Mouse (Mus musculus): ENCODE measurements around the gene Map3k20. TPM values are rescaled to one million over a fixed set of nuclear protein-coding genes. Genes with fewer than 3 reads are reported as not detected.
A peak's percentile ranks its signal among the peaks of the same experiment; 100 is the strongest.

The Map3k20 gene
- total and polyA plus RNA-seq, 2 experiments from 2014 or later = 3.4 to 8.5 TPM

DNA sequence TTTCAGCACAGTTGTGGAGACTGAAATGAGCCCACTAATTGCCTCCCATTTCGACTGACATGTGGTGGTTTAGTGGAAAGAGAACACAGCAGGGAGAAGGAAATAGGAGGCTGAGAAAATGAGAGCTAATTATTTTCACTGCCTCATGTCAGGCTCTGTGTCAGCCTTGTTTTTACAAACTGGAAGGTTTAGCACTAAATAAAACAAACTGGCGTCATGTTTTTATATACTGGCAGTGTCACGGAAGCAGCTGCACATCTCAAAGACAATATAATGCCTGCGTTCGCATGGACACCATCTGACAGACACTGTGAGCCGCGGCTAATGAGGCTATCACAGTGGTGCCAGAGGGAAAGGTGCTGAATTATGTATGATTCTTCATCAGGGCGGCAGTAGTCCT lies 141.3 kb downstream of the Map3k20 start:
- Histone ChIP-seq H3K4me2 (ENCODE audit: low read depth, low read length, poor library complexity, severe bottlenecking) (peak overlapping the region; percentile 42), H3K9ac (replicated peaks; ENCODE audit: low read length, poor library complexity, severe bottlenecking) (no peak overlapping the region), H3K4me1 (ENCODE audit: insufficient read depth, low read length) (no peaks in the 10 kb centered on the region; the same call in 1 of the 2 replicates), H3K27me3 (ENCODE audit: insufficient read depth, low read length) (no peaks in the 10 kb centered on the region), H3K4me3 (ENCODE audit: low read depth, low read length) (0 out of 2 replicates have a peak overlapping the region, but pooled peaks have one; percentile 15), H3K36me3 (ENCODE audit: insufficient read depth, low read length) (no peaks in the 10 kb centered on the region), H3K9me3 (ENCODE audit: low read length) (no peaks in the 10 kb centered on the region), H3K27ac (ENCODE audit: low read depth, low read length) (no peak overlapping the region)
- no peak for TF ChIP-seq CTCF (IDR thresholded peaks at IDR 0.05)
- DNase-seq (ENCODE audit: low spot score) = peak; percentile 74
- 5% methylated on average over 8 of the region's 8 CpGs for whole genome bisulfite sequencing
- peak; percentile 71; the same call in 1 of the 2 replicates for ATAC-seq (ENCODE audit: low FRiP score)

DNA sequence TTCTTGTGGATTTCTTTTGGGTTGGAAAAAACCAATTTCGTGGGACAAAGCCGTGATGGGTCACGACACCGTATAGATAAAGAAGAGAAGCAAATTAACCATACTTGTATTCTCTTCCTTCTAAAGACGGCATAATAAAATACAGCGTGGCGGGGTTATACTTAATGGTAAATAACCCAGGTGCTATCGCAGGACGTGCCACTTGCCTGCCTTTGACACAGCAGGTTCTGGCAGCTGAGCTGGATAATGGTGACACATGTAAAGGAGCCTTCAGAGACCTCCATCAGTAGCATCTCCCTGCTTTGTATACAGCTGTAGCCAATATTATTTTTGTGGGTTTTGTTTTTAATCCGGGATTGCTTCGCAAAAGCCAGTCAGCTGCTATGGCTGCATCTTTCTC lies 141.9 kb downstream of the Map3k20 start:
- ATAC-seq (ENCODE audit: low FRiP score) (no peak), DNase-seq (ENCODE audit: low spot score) (peak; percentile 12)
- Histone ChIP-seq H3K9me3 (ENCODE audit: low read length) (no peaks in the 10 kb centered on the region), H3K36me3 (ENCODE audit: insufficient read depth, low read length) (no peaks in the 10 kb centered on the region), H3K4me3 (ENCODE audit: low read depth, low read length) (peak overlapping the region; percentile 15; the same call in 1 of the 2 replicates), H3K4me2 (ENCODE audit: low read depth, low read length, poor library complexity, severe bottlenecking) (peak overlapping the region; percentile 42), H3K27me3 (ENCODE audit: insufficient read depth, low read length) (no peaks in the 10 kb centered on the region), H3K9ac (replicated peaks; ENCODE audit: low read length, poor library complexity, severe bottlenecking) (no peak overlapping the region), H3K4me1 (ENCODE audit: insufficient read depth, low read length) (no peaks in the 10 kb centered on the region; the same call in 1 of the 2 replicates), H3K27ac (ENCODE audit: low read depth, low read length) (no peak overlapping the region)
- WGBS = 15% methylated on average over 11 of the region's 11 CpGs
- no peak for TF ChIP-seq CTCF (IDR thresholded peaks at IDR 0.05)

DNA sequence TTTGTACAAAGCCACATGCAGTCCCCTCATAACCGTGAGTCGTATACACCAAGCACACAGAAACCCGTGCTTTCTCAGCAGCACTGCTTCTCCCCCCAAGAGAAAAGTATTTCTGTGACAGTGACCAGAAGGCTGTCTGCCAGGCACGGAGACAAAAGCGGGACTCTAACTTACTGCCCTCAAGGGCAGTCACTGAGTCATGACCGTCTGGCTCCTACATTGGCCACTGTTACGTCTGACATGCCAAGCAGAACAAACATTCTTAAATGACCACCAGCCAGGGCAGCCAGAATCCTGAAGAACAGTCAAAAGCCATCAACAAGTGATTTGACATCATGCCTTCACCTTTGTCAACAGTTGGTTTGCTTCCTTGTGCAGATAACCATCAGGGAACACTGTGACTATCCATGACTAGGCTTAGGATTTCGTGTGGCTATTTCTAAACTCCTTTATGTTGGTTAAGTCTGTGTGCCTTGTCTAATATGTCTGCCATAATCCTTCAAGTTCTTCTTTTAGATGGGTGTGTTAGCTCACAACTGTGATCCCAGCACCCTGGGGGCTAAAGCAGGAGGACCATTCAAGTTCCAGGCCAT lies 153.6 kb downstream of the Map3k20 start:
- DNase-seq (ENCODE audit: low spot score) (no peak), ATAC-seq (ENCODE audit: low FRiP score) (no peak)
- no peak for TF ChIP-seq CTCF (IDR thresholded peaks at IDR 0.05)
- Histone ChIP-seq H3K4me1 (ENCODE audit: insufficient read depth, low read length) (no peaks in the 10 kb centered on the region), H3K36me3 (ENCODE audit: insufficient read depth, low read length) (no peaks in the 10 kb centered on the region), H3K4me2 (ENCODE audit: low read depth, low read length, poor library complexity, severe bottlenecking) (no peak overlapping the region), H3K27me3 (ENCODE audit: insufficient read depth, low read length) (no peaks in the 10 kb centered on the region), H3K27ac (ENCODE audit: low read depth, low read length) (no peak overlapping the region), H3K4me3 (ENCODE audit: low read depth, low read length) (no peak overlapping the region), H3K9ac (replicated peaks; ENCODE audit: low read length, poor library complexity, severe bottlenecking) (no peak overlapping the region), H3K9me3 (ENCODE audit: low read length) (no peaks in the 10 kb centered on the region)
- 85% methylated on average over 8 of the region's 8 CpGs for WGBS

DNA sequence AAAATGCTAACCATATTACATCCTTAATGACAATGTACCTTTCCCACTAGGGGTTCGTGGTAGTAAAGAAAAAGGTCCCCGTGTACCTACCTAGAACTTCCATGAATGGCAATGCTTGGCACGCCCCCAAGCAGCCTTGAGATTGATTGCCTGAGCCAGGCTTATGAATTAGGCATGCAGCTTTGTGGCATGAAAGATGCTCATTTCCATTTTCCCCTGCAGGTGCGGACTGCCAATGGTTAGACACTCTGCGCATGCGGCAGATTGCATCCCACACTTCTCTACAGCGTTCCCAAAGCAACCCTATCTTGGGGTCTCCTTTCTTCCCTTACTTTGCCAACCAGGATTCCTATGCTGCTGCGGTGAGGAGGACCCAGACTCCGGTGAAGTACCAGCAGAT lies 155.6 kb downstream of the Map3k20 start:
- no peak overlapping the region for H3K4me3 ChIP-seq (ENCODE audit: low read depth, low read length)
- no peaks in the 10 kb centered on the region for H3K4me1 ChIP-seq (ENCODE audit: insufficient read depth, low read length)
- DNase-seq (ENCODE audit: low spot score) (peak; percentile 27), ATAC-seq (ENCODE audit: low FRiP score) (no peak)
- no peaks in the 10 kb centered on the region for H3K27me3 ChIP-seq (ENCODE audit: insufficient read depth, low read length)
- TF ChIP-seq CTCF (IDR thresholded peaks at IDR 0.05) = no peak
- no peaks in the 10 kb centered on the region for H3K36me3 ChIP-seq (ENCODE audit: insufficient read depth, low read length)
- no peak overlapping the region for H3K27ac ChIP-seq (ENCODE audit: low read depth, low read length)
- H3K4me2 ChIP-seq (ENCODE audit: low read depth, low read length, poor library complexity, severe bottlenecking) = no peak overlapping the region
- 49% methylated on average over 9 of the region's 9 CpGs for WGBS
- no peaks in the 10 kb centered on the region for H3K9me3 ChIP-seq (ENCODE audit: low read length)
- no peak overlapping the region for H3K9ac ChIP-seq (replicated peaks; ENCODE audit: low read length, poor library complexity, severe bottlenecking)

DNA sequence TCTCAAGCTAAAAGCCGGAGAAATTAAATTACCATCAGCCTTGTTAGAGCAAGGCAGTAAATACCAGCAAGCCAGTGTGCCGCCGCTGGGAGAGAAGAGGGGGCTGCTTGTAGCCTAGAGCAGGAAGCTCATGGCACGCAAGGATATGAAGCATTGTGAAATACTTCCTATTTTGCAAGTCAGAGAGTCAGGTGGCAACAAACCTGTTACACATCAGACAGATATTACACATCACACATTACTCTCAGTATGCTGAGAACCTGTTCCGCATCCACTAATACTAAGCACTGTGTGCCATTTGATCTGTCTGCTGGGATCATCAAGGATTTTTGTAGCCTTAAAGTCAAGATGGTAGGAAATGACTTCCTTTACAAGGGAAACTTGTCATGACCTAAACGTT lies 157.4 kb downstream of the Map3k20 start:
- Histone ChIP-seq H3K9me3 (ENCODE audit: low read length) (no peaks in the 10 kb centered on the region), H3K4me3 (ENCODE audit: low read depth, low read length) (no peak overlapping the region), H3K27ac (ENCODE audit: low read depth, low read length) (no peak overlapping the region), H3K9ac (replicated peaks; ENCODE audit: low read length, poor library complexity, severe bottlenecking) (no peak overlapping the region), H3K27me3 (ENCODE audit: insufficient read depth, low read length) (no peaks in the 10 kb centered on the region), H3K4me2 (ENCODE audit: low read depth, low read length, poor library complexity, severe bottlenecking) (no peak overlapping the region), H3K36me3 (ENCODE audit: insufficient read depth, low read length) (no peaks in the 10 kb centered on the region), H3K4me1 (ENCODE audit: insufficient read depth, low read length) (no peaks in the 10 kb centered on the region)
- TF ChIP-seq CTCF (IDR thresholded peaks at IDR 0.05) = no peak
- 91% methylated on average over 6 of the region's 6 CpGs for WGBS
- ATAC-seq (ENCODE audit: low FRiP score) = no peak
- DNase-seq (ENCODE audit: low spot score) = no peak

DNA sequence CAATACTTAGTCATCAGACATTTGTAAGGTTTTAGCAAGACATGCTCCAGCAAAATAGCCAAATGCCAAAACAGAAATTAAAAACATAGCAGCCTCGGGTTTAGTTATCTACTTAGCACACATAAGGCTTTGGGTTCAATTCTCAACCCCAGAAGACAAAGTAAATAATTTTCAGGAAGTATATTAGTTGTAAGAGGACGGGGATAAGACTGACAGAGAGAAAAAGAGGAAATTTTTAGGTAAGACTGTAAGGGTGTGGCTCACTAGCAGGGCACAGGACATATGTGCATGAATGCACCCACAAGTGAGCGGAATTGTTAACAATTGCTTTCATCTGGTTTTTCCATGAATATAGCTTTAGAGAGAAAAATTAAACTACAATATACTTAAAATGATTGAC lies 158.5 kb downstream of the Map3k20 start:
- Histone ChIP-seq H3K27me3 (ENCODE audit: insufficient read depth, low read length) (no peaks in the 10 kb centered on the region), H3K27ac (ENCODE audit: low read depth, low read length) (no peak overlapping the region), H3K4me2 (ENCODE audit: low read depth, low read length, poor library complexity, severe bottlenecking) (no peak overlapping the region), H3K9me3 (ENCODE audit: low read length) (no peaks in the 10 kb centered on the region), H3K4me1 (ENCODE audit: insufficient read depth, low read length) (no peaks in the 10 kb centered on the region), H3K36me3 (ENCODE audit: insufficient read depth, low read length) (no peaks in the 10 kb centered on the region), H3K4me3 (ENCODE audit: low read depth, low read length) (no peak overlapping the region), H3K9ac (replicated peaks; ENCODE audit: low read length, poor library complexity, severe bottlenecking) (no peak overlapping the region)
- no peak for DNase-seq (ENCODE audit: low spot score)
- WGBS = 86% methylated on average over 3 of the region's 3 CpGs
- ATAC-seq (ENCODE audit: low FRiP score) = no peak
- TF ChIP-seq CTCF (IDR thresholded peaks at IDR 0.05) = no peak
